Mouse (Mus musculus) ES-E14 (cell line): ENCODE measurements around the gene Vsnl1. TPM values are rescaled to one million over a fixed set of nuclear protein-coding genes. Genes with fewer than 3 reads are reported as not detected.

Experiments used
- DNase-seq: peaks from one replicate; pipeline ENCODE4 v3.0.0-alpha.2; 2013; ENCODE audit warnings: low read depth, low spot score
- H3K27ac ChIP-seq: 2 replicates; pipeline ENCODE4 v1.5.1; 2012; ENCODE audit warnings: low read depth, mild to moderate bottlenecking, low read length, moderate library complexity, mixed read lengths; ENCODE audit not compliant: poor library complexity, insufficient read depth, severe bottlenecking
- H3K36me3 ChIP-seq: 2 replicates; pipeline ENCODE4 v1.6.1; 2012; ENCODE audit warnings: mild to moderate bottlenecking, low read length, moderate library complexity, mixed read lengths; ENCODE audit not compliant: control insufficient read depth, poor library complexity, insufficient read depth, severe bottlenecking
- H3K4me1 ChIP-seq, 2 experiments: fragments of 150-350 bp in 1 of 2; sonication (generic) in 1 of 2; 2 replicates each; pipeline ENCODE4 v1.6.1; 2012; ENCODE audit warnings: low read length in 2 of 2, mild to moderate bottlenecking in 1 of 2, mixed read lengths in 1 of 2; ENCODE audit not compliant: control insufficient read depth in 2 of 2, insufficient read depth in 2 of 2, poor library complexity in 1 of 2
- H3K4me3 ChIP-seq, 2 experiments: fragments of 150-350 bp in 1 of 2; sonication (generic) in 1 of 2; 2 replicates each; pipeline ENCODE4 v1.5.1; 2012; ENCODE audit warnings: low read length in 2 of 2, low read depth in 1 of 2, mild to moderate bottlenecking in 1 of 2, mixed read lengths in 1 of 2; ENCODE audit not compliant: insufficient read depth in 1 of 2, poor library complexity in 1 of 2, severe bottlenecking in 1 of 2
- H3K9ac ChIP-seq: 2 replicates; pipeline ENCODE4 v1.6.1; 2012; ENCODE audit warnings: low read depth, mild to moderate bottlenecking, low read length, mixed read lengths; ENCODE audit not compliant: poor library complexity, insufficient read depth, severe bottlenecking
- H3K9me3 ChIP-seq: fragments of 150-350 bp; sonication (generic); 2 replicates; pipeline ENCODE4 v1.6.1; 2012; ENCODE audit warnings: low read depth, mild to moderate bottlenecking, low read length; ENCODE audit not compliant: control insufficient read depth, insufficient read depth
- CHD2 ChIP-seq: IDR thresholded peaks from 2 replicates; pipeline ENCODE4 v1.6.1; 2014; ENCODE audit warnings: mild to moderate bottlenecking, low read depth, low read length, inconsistent platforms
- HCFC1 ChIP-seq: IDR thresholded peaks from 2 replicates; pipeline ENCODE4 v1.6.1; 2012; ENCODE audit warnings: low read length, inconsistent platforms, borderline replicate concordance; ENCODE audit not compliant: insufficient read depth
- MAFK ChIP-seq: IDR thresholded peaks from 2 replicates; pipeline ENCODE4 v1.6.1; 2014; ENCODE audit warnings: mild to moderate bottlenecking, low read depth, low read length, inconsistent platforms; ENCODE audit not compliant: insufficient read depth
- ZC3H11A ChIP-seq: IDR thresholded peaks from 2 replicates; pipeline ENCODE4 v1.6.1; 2012; ENCODE audit warnings: low read depth, mild to moderate bottlenecking, inconsistent platforms, low read length, borderline replicate concordance
- ZNF384 ChIP-seq: IDR thresholded peaks from 2 replicates; pipeline ENCODE4 v1.6.1; 2012; ENCODE audit warnings: low read depth, low read length, inconsistent platforms
- in situ Hi-C, 2 experiments: fragments of 600-800 bp; cut with MboI; formaldehyde crosslinking; loops; one replicate each; pipeline ENCODE4 v1.15.1; 2025; ENCODE audit warnings: low sequenced_read_pairs in 2 of 2, inconsistent platforms in 1 of 2; ENCODE audit not compliant: unreplicated experiment in 2 of 2
- total RNA-seq: library from RNA; depleted of rRNA; stranded (reverse); fragments of 300-350 nt; gene quantifications from 2 replicates; pipeline ENCODE4 v1.2.3, GENCODE M21; 2012

Gene Vsnl1
- total RNA-seq, 1 experiment, result not detected

DNA sequence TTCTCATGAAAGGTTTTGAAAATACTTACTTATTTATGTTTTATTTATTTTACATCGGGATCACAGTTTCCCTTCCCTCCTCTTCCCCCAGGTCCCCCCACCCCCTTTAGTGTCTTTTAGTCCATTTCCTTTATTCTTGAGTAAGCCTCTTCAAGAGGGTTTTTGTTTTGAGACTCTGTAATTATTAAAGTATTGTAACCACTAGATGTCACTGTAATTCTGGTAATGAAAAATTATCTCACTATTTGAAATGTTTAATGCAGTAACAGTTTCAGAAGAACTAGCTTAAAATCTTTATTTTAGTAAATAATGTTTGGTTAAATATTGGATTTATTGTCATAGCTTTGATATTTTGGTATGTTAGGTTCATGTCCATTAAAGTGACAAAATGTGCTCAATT, 122.6 kb downstream of the Vsnl1 start:
- DNase-seq, result no peak
- no peaks in the 10 kb centered on the region for H3K9me3 ChIP-seq
- no peaks in the 10 kb centered on the region for H3K4me1 ChIP-seq
- in situ Hi-C loops, result no loop called here
- no peak overlapping the region for H3K27ac ChIP-seq
- H3K36me3 ChIP-seq, result peaks cover 14% of the 10 kb centered on the region
- no peak overlapping the region for H3K4me3 ChIP-seq
- TF ChIP-seq ZNF384 (no peak), ZC3H11A (no peak), CHD2 (no peak), MAFK (no peak), HCFC1 (no peak)
- no peak overlapping the region for H3K9ac ChIP-seq

DNA sequence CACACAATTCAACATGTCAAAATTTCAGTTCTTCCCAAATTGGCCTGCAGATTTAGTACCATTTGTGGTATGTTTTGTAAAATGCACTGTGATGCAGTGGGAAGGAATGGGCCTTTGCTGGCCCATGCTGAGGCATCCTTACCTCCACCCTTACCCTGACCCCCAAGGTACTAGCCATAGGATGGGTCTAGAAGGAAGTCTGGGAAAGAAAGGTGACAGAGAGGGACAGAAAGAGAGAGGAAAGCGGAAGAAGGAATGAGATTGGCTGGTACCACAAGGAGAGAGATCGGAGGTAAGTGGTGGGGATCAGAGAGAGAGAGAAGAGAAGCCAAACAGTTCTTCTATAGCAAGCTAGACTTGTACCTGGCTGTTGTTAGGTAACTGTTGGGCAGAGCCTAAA, 125.3 kb downstream of the Vsnl1 start:
- H3K9me3 ChIP-seq, result no peaks in the 10 kb centered on the region
- TF ChIP-seq MAFK, result no peak
- TF ChIP-seq ZC3H11A, result no peak
- TF ChIP-seq CHD2, result no peak
- DNase-seq, result no peak
- no peak overlapping the region for H3K4me3 ChIP-seq
- H3K4me1 ChIP-seq, result no peaks in the 10 kb centered on the region
- in situ Hi-C loops, result no loop called here
- H3K36me3 ChIP-seq, result peaks cover 10% of the 10 kb centered on the region
- no peak overlapping the region; the same call in 1 of the 2 replicates for H3K27ac ChIP-seq
- no peak overlapping the region for H3K9ac ChIP-seq

DNA sequence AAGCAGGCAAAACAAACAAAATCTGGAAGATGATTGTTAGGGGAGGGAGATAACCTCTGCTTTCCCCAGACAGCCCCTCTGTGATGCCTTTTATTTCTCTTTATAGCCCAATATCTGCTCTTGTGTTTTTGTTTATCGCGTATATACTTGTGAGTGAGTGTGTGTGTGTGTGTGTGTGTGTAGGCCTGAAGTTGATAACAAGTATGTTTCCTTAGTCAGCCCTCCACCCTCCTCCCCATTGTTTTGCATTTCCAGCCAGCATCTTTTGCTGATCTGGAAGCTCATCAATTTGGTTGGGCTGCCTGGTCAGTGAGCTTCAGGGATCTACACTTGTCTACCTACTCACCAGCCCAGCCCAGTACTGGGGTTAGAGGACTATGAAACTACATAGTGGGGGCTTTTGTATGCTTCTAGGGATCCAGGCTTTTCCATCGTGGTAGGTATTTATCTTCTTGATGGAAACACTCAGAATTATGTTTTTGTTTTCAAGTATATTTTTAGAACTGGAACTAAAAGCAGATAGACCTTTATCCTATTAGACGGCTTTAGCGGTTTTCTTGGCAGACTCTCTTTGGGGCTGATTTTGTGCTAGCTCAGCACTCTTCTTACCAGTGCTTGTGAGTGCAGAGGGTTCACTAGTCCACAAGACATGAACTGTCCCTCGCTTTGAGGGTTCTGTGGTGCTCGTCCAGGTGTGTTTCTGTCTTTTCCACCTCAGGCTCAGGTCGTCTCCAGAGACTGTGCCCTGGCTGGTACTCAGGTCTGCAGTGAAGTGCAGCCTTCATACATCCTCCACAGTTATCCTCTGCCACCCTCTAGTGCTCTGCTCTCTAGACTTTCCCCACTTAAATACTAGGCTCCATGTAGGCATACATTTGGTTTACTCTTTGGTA, 129.4 kb downstream of the Vsnl1 start:
- TF ChIP-seq MAFK, result 0 out of 2 replicates have a peak, but pooled peaks have one; percentile 26
- TF ChIP-seq ZC3H11A, result no peak
- Histone ChIP-seq H3K4me1 (no peaks in the 10 kb centered on the region), H3K4me3 (no peak overlapping the region), H3K36me3 (peaks cover 22% of the 10 kb centered on the region), H3K27ac (no peak overlapping the region), H3K9ac (no peak overlapping the region), H3K9me3 (no peaks in the 10 kb centered on the region)
- no peak for DNase-seq
- in situ Hi-C loops, result no loop called here

DNA sequence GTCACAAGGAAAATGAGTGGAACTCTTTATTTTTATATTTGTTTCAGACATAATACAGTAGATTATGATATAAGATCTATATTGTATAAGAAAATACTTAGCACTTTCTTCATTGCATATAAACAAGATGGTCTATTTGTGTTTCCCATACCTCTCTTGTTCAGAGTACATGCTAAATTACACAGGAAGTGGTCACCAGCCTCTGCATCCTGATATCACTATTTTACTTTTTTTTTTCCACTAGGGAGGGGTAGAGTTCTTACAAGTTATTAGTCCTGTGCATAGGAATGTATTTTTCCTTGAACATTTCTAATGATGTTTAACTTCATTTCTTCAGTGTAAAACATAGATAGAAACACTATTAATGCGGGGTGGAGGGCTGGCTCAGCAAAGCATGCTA, 135.6 kb downstream of the Vsnl1 start:
- H3K9ac ChIP-seq, result no peak overlapping the region
- H3K4me1 ChIP-seq, result peaks cover 0 to 2% of the 10 kb centered on the region in 2 experiments; a peak in 1 of 4 replicates
- in situ Hi-C loops, result no loop called here
- peaks cover 21% of the 10 kb centered on the region for H3K36me3 ChIP-seq
- no peak overlapping the region for H3K4me3 ChIP-seq
- TF ChIP-seq MAFK (no peak), ZNF384 (no peak), CHD2 (no peak), HCFC1 (no peak), ZC3H11A (no peak)
- no peaks in the 10 kb centered on the region for H3K9me3 ChIP-seq
- DNase-seq, result no peak
- no peak overlapping the region for H3K27ac ChIP-seq
